Mouse (Mus musculus): ENCODE data around the gene Amd1.

Amd1 gene

GRCm38 (mm10) chr10:40302140-40302985, at the start of gene Amd1:
TSS of gene Amd1 (minus strand) at chr10:40302186.
- DNase-seq = peak; percentile 100

GRCm38 (mm10) chr10:40351156-40351555, 49.2 kb upstream of the Amd1 start:
- no peak for DNase-seq

- DNase-seq = no peak
Measured at GRCm38 (mm10) chr10:40350245-40350932, 48.4 kb upstream of the Amd1 start.

DNA sequence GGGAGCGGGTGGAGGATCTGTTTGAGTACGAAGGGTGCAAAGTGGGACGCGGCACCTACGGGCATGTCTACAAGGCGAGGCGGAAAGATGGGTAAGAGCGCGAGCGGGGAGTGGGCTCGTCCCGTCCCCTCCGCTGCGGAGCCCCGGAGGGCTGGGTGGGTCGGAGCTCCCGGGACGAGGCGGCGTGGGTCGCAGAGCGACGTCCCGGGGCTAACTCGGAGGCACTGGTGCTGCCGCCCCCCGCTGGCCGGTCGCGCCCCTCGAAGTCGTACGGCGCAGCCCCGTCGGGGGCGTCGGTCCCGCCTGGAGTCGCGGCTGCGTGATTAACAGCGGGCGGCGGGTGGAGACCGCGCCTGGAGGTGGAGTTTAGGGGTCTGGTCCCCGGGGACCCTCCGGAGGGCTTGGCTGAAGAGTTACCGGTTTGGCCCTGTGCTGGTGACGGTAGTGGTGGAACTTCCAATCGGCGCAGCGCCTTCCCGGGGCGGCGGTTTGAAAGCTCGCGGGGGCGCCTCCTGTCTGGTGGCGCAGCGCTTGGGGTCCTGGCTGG, 47.7 kb upstream of the Amd1 start:
- DNase-seq = peak; percentile 65 to 69

GRCm38 (mm10) chr10:40348566-40349536, 46.9 kb upstream of the Amd1 start:
- DNase-seq = peak; percentile 95 to 97

GRCm38 (mm10) chr10:40347461-40347954, 45.5 kb upstream of the Amd1 start:
- no peak for DNase-seq

DNA sequence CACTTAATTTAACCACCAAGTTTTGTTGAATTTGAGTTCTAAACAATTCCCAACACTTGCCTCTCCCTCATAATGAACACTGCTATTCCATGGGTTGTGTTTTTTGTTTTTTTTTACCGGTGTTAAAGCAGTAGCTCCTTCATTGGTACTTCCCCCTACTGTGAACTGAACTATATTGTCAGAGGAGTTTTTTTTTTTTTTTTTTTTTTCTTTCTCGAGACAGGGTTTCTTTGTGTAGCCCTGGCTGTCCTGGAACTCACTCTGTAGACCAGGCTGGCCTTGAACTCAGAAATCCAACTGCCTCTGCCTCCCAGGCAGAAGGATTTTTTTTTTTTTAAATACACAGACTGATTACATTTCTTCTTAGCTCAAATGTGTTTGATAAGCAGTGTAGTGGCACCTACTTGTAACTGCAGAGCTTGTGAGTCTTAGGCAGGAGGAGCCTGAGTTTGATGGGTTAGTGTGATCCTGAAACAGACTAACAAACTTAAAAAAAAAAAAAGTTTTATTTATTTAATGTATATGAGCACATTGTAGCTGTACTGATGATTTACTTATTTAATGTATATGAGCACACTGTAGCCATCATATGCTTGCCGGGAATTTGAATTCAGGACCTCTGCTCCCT, 44.9 kb upstream of the Amd1 start:
- no peak for DNase-seq

GRCm38 (mm10) chr10:40342036-40342435, 40.0 kb upstream of the Amd1 start:
- DNase-seq = no peak

DNA sequence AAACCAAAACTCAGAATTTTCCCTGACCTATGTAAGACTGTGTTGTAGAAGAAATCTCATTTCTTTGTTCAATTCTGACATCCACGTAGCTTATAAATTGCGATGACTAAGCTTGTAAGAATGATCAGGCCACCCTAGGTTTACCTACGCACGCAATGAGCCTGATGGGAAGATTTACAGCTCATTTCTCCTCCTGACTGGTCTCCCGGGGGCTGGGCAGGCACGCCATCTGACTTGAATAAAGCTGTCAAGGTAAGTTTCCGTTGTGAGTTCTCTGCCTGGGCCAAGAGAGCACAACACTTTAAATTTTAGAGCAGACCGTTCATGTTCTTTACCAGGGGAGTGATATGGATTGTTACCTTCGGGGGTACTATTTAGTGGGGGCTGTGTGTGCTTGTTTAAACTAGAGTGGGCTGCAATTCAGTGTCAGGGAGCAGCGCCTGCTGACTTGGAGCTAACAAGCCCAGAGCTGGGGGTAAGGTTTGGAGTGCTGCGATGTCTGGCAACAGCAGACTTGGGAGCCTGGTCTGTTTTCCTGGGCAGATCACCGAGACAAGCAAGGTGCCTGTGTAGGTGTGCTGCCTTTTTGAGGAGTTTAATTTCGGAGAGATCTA, 37.5 kb upstream of the Amd1 start, which contains the start of gene Cdk19:
Gene Cdk19 (plus strand): TSS at position 214 of the 614 bp plus-strand sequence.
- DNase-seq = no peak

DNA sequence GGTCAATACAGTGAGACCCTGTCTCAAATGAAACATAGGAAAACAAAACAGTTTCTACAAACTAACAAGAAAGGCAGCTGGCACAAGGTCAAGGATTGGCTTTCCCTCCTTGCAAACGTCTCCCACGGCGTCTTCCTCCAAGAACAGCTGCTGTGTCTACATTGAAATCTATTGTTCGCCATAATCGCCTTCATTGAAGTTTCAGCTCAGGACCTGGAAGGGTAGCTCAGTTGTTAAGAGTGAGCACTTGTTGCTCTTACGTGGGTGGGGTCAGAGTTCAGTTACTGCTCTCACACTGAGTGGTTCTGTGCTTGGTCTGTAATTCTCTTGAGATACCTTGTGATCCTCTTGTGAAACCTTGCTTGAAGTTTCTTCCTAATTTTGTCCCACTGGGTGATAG, 30.9 kb upstream of the Amd1 start:
- DNase-seq = no peak

DNA sequence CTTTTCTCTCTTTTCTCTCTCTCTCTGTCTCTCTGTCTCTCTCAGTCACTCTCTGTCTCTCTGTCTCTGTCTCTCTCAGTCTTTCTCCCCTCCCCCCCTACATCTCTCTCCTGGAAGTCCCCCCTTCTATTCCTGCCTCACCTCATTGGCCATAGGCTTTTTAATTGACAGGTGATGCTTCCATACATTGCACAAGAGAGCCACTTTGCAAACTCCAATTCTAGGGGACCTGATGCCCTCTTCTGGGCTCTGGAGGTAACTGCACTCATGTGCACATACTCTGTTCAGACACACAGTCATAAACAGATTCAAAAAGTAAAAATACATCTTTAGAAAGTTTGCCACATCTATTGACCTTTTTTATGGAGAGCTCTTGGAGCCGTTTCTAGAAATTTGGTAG, 28.3 kb upstream of the Amd1 start:
- DNase-seq = no peak

DNA sequence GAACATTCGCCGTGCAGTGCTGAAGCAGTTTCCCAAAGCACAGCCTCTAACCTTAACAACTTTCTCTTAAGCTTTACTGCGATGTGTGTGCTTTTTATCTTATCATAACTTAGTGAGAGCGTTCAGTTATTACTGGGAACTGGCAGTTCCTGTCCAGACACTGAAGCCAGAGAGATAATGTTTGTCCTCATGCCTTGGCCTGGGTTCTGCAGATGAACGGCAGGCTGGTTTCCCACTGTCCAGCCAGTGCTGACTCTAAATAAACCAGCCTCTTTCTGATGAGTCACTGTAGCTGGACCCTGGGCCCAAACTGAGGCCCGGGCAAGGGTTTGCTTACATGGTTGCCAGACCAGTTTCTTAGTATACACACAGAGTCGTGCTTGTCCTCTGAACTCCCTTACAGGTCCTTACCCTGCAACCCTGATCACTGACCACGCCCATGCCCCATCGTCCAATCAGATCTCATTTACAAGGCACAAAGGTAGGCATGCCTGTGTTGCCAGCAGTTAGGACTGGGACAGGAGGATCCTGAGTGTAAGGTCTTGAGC, 26.1 kb upstream of the Amd1 start:
- DNase-seq = no peak

- DNase-seq = no peak
Measured at GRCm38 (mm10) chr10:40320306-40320705, 18.3 kb upstream of the Amd1 start.

- DNase-seq = no peak
Measured at GRCm38 (mm10) chr10:40316841-40317585, 15.0 kb upstream of the Amd1 start.

DNA sequence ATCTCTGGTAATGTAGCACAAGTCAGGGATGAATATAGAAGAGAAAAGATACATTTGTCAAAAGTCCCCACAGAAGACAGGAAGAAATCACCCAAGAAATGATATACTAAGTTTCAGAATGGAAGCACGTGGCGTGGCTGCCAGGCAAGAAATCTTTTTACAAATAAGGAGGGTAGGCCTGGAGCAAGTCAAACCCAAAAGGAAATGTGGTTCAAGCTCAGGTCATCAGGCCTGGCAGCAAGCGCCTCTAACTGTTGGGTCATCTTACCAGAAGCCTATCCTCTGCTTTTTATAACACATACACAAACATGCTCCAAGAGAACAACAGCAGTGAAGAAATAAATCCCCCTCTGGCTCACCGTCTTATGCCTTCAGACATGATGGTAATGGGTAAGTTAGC, 10.8 kb upstream of the Amd1 start:
- no peak for DNase-seq

- no peak for DNase-seq
Measured at GRCm38 (mm10) chr10:40309884-40310635, 8.1 kb upstream of the Amd1 start.

DNA sequence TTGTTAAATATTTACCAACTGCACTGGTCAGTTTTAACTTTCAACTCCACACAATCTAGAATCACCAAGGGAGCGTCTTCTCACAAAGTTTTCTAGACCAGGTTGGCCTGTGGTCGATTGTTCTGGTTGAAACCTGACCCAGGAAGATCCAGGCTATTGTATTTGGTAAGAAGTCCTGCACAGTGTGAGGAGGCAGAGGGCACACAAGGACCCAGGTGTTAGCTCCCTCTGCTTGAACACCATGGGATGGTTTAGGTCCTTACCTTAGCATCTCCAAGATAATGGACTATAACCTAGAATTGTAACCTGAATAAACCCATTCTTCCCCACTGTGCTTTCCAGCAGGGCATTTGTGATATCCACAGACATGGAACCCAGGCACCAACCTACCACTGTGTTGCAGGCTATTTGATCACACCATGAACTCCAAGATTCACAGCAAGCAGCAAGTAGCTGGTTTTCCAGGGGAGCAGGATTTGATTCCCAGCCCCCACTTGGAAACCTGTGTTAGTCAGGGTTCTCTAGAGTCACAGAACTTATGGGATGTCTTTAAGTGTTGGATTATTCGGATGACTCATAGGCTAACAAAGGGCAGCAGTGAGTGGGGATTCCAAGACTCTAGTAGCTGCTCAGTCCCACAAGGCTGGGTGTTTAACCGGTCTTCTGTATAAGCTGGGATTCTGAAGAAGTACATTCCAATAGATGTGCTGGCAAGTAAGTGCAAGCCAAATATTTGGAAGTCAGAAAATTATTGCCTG, 6.0 kb upstream of the Amd1 start:
- no peak for DNase-seq

GRCm38 (mm10) chr10:40305989-40306388, 4.0 kb upstream of the Amd1 start:
- DNase-seq = no peak
